Mouse (Mus musculus) CD8-positive naive resting alpha-beta T cell, adult 57 days (primary cell): Measurements from ENCODE around the gene Pkd2l1. TPM values are rescaled to one million over a fixed set of nuclear protein-coding genes. Genes with fewer than 3 reads are reported as not detected.

ENCODE experiments used
- total RNA-seq: library from RNA; stranded (reverse); gene quantifications from one replicate; pipeline ENCODE4 v1.2.4, GENCODE M21; 2023

Pkd2l1 gene
- not detected for total RNA-seq

DNA sequence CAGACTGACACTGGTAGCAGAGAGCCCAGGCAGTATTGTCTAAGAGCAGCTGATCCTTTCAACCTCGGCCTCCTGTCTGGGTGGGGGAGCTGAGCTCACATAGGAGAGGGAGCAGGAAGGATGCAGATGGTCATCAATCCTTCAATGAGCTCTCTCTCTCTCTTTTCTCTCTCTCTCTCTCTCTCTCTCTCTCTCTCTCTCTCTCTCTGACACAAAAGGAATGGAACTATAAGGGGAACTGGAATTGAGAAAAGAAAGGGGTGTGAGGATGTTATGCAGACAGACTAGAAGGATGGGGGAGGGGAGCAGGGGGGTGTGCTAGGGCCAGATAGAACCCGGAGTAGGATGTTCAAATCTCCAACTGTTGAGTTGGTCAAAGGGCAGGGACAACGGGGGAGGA is at the start of gene Pkd2l1:
Gene Pkd2l1, minus strand, starts transcription at position 101 of the 400 bp plus-strand sequence.

DNA sequence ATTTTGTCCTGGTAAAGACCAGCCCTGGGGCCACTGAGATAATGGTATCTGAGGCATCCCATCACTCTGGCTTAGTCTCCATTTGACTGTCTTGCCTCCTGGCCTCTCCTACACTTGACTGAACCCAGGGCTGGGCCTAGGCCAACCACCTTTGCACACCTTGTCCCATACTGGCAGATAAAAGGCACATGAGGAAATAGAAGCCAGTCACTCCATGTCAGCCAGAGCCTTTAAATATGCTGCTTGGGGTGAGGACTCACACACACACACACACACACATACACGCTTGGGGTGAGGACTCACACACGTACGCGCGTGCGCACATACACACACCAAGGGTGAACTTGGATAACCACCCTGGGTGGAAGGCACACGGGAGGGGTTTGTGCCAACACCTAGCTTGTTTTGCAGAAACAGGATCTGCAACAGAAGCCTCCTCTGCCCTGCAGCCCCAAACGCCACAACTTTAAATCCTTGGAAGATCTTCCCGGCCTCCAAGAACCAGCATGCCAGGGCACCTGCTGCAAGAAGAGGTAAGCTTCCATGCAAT is 10.8 kb upstream of the Pkd2l1 start, which contains the start of gene Scd3:
Gene Scd3, plus strand, starts transcription at position 255 of the 550 bp plus-strand sequence.

DNA sequence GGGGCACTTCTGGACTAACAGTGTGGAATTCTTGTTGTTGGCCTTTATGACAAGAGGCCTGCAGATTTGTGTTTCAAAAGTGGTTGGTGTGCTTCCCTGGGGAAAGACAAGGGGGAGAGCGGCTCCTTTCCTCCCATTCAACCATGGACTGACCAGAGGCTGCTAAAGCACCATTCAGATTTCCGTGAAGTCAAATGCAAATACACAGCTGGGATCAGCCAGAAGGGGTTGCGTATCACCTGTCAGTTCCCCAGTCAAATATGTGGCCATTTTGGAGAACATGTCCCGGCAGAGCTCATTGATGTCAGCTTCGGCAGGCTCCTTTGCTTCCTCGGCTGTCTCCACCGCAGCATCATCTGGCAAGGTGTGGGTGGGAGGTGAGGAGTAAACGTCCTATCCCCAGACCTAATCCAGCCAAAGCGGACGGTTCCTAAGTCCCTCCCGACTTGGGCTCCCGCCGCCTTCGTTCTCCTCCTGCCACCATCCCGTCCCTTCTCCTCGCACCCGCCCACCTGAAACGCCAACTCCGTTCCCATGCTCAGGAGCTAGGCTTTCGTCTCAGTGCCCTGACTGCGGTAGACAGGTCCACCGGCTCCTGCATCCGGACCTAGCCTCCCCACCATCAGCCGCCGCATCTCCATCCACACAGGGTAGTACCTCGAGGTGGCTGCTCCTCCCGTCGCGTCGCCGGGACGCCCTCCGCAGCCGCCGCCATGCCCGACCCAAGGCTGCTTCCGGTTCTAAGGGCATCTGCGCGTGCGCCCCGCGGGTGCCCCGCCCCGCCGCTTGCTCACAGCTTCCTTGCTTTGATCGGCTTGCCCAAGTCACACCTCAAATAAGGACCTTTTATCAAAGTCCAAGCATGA is 46.3 kb downstream of the Pkd2l1 start, which contains the start of gene Bloc1s2:
Gene Bloc1s2, minus strand, starts transcription at position 745 of the 866 bp plus-strand sequence.

DNA sequence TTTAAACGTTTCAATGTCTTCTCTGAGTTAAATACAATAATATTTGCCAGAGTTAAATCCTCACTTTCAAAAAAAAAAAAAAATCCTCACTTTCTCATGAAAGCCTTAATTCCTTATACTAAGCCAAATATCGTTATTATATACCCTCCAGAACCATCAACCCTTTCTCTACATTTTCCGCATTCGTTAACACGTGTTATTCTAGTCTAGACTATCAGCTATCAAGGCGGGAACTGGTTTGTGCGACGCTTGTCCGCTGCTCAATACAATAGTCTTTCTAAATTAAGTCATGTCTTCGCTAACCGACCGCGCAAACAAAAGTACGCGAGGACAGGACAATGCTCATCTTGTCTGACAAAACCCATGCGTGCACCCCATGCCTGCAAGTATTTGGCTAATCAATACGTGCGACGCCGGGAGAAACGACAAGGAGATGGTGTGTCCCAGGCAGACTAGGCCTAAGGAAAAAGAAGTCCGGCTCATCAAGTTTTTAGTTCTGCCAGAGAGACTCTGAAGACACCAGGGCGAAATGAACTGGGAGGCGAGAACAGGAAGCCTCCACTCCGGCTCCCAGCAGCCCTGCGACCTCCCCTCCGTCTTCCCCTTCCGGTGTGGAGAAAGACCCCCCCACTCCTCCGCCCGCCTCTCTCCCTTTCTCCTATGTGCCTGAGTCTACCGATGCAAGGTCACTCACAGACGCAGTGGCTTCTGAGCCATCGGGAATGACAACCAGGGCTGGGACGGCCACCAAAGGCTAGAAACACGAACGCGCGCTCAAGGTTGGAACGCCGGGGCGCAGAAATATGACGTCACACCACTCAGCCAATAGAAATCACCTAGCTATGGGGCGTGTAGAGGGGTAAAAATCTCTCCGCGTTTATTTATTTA is 56.9 kb downstream of the Pkd2l1 start, which contains the start of gene Cwf19l1:
Gene Cwf19l1, minus strand, starts transcription at position 805 of the 888 bp plus-strand sequence.

DNA sequence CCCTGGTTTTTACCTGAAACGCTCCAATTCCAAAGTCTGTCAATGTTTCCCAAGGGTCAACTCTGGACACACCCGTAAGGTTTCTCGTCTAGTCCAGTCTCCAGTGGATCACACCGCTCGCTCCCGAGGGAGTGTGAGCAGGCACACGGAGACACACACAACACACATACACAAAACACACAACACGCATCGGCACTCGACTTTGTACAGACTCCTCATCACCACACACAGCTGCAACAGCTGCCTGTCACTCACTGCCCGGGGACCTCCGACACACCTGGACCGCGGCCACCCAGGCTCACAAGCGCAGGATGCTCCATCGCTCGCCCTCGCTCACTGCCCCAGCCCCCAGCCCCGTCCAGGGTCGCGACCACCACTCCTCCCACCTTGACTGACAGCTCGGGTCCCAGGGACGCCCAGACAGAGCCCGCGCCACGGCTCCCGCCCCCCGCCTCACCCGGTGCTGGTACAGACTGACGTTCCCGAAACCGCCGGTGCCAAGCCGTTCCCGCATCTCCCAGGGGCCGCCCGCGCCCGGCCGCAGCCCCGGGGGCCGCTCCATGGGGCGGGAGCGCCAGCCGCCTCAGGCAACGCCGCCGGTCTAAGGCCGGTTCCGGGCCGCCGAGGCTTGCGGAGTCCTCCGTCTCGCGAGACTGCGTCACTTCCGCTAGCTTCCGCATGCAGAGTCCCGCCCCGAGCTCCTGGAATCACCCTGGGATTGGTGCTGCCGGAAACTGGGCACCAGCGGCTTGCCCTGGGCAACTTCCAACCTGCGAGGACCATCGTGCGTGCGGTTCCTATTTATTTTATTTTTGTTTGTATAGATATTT is 85.2 kb downstream of the Pkd2l1 start, which contains the start of gene Chuk:
Gene Chuk, minus strand, starts transcription at position 650 of the 830 bp plus-strand sequence.

Other genes starting within 250 kb of the Pkd2l1 start
- not detected for gene Cpn1, start 205.9 kb downstream of the Pkd2l1 start, total RNA-seq
- not detected for gene Cyp2c23, start 163.2 kb downstream of the Pkd2l1 start, total RNA-seq
- gene Erlin1, start 122.7 kb downstream of the Pkd2l1 start, total RNA-seq, result 6.3 TPM
- 65.2 TPM for gene Chuk, start 85.0 kb downstream of the Pkd2l1 start, total RNA-seq
- gene Cwf19l1, start 56.6 kb downstream of the Pkd2l1 start, total RNA-seq, result 28.9 TPM
- gene Bloc1s2, start 46.0 kb downstream of the Pkd2l1 start, total RNA-seq, result 53.4 TPM
- not detected for gene Scd3, start 10.8 kb upstream of the Pkd2l1 start, total RNA-seq
- 16.4 TPM for gene Scd2, start 101.2 kb upstream of the Pkd2l1 start, total RNA-seq
- gene Scd4, start 140.7 kb upstream of the Pkd2l1 start, total RNA-seq, result 1.2 TPM
- gene Scd1, start 215.4 kb upstream of the Pkd2l1 start, total RNA-seq, result 52.4 TPM